Mouse (Mus musculus) erythroblast, embryonic 14.5 days (primary cell): ENCODE data around the gene C330021F23Rik. TPM values are rescaled to one million over a fixed set of nuclear protein-coding genes. Genes with fewer than 3 reads are reported as not detected.

Source experiments
- H3K27me3 ChIP-seq: 2 replicates; pipeline ENCODE4 v1.6.1; 2012; ENCODE audit warnings: inconsistent platforms; ENCODE audit not compliant: control insufficient read depth
- H3K36me3 ChIP-seq: 2 replicates; pipeline ENCODE4 v1.6.1; 2012; ENCODE audit warnings: mild to moderate bottlenecking, inconsistent platforms; ENCODE audit not compliant: control insufficient read depth
- H3K4me1 ChIP-seq: 2 replicates; pipeline ENCODE4 v1.6.1; 2012; ENCODE audit warnings: inconsistent platforms; ENCODE audit not compliant: control insufficient read depth
- H3K4me3 ChIP-seq: replicated peaks from 2 replicates; pipeline ENCODE3; 2012; ENCODE audit warnings: moderate library complexity, mild to moderate bottlenecking, inconsistent platforms
- H3K9me3 ChIP-seq: 2 replicates; pipeline ENCODE4 v1.6.1; 2012; ENCODE audit warnings: low read length, inconsistent platforms, mixed read lengths; ENCODE audit not compliant: control insufficient read depth
- GATA1 ChIP-seq: IDR thresholded peaks from 2 replicates; pipeline ENCODE4 v1.6.1; 2012; ENCODE audit warnings: low read length, inconsistent platforms, mixed read lengths
- TAL1 ChIP-seq: IDR thresholded peaks from 3 replicates; pipeline ENCODE4 v1.6.1; 2012; ENCODE audit warnings: low read length, inconsistent platforms, mixed read lengths
- polyA plus RNA-seq: library from polyadenylated mRNA; stranded (reverse); fragments of >175 nt; gene quantifications from 2 replicates; pipeline ENCODE4 v1.2.3, GENCODE M21; 2012

The C330021F23Rik gene
- polyA plus RNA-seq, 1 experiment: not detected

DNA sequence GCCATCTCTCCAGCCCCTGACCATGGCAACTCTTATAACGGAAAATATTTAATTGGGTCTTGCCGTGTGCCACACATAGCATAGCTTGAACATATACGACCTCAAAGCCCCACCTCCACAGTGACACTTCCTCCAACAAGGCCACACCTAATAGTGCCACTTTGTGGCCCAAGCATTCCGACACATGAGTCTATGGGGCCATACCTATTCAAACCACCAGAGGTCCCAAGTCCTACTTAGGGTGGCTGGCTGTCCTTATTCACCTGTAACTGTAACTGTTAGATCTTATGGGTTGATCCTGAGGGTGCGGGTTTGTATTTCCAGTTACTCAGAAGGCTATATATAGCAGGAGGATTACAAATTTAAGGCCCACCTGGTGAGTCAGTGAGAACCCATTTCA lies 60.2 kb downstream of the C330021F23Rik start:
- peaks cover 22% of the 10 kb centered on the region for H3K27me3 ChIP-seq
- TF ChIP-seq GATA1 (no peak), TAL1 (no peak)
- peaks cover 15% of the 10 kb centered on the region for H3K36me3 ChIP-seq
- no peak overlapping the region for H3K4me3 ChIP-seq
- no peaks in the 10 kb centered on the region for H3K9me3 ChIP-seq
- peaks cover 22% of the 10 kb centered on the region for H3K4me1 ChIP-seq

DNA sequence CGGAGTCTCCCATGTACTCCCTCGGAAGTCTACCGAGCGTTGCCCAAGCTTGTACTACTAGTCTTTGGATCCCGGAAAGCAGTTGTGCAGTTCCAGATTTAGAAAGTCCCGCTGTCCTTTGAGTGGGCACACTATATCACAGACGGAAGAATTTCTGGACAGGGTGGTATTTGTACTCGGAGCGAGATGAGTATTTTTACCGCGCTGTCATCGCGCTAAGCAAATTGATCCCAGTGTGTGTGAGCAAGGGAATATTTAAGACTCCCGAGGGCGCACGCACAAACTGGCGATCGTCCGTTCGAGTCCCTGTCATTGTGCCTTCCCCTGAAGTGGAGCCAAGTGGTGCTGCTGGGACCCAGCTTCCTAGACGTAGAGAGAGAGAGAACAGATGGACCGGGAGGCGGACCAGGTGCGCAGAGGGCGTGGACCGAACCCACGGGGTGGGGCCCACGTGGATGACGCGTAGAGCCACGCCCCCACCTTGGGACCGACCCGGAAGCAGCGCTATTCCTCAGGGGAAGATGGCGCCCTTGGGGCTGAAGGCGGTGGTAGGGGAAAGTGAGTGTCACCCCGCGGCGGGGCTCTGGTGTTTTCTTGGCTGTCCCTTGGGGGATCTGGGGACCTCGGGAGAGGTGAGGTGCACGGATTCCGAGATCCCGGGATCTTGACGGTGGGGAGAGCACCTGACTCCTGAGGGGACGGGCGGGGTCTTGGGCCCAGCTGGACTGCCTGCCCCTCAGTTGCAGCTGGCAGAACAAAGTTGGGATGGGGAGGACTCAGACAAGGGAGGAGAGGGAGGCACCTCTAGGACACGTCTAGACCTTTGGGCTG lies 63.1 kb downstream of the C330021F23Rik start, which contains the start of gene Stxbp2:
Gene Stxbp2 (plus strand): TSS at position 309 of the 831 bp plus-strand sequence.
- H3K9me3 ChIP-seq: no peaks in the 10 kb centered on the region
- H3K36me3 ChIP-seq: peaks cover 32% of the 10 kb centered on the region
- peaks cover 22% of the 10 kb centered on the region for H3K4me1 ChIP-seq
- peak within 1 kb of the TSS; percentile 77 for H3K4me3 ChIP-seq
- peaks cover 22% of the 10 kb centered on the region for H3K27me3 ChIP-seq
- no peak for TF ChIP-seq TAL1
- TF ChIP-seq GATA1: no peak

DNA sequence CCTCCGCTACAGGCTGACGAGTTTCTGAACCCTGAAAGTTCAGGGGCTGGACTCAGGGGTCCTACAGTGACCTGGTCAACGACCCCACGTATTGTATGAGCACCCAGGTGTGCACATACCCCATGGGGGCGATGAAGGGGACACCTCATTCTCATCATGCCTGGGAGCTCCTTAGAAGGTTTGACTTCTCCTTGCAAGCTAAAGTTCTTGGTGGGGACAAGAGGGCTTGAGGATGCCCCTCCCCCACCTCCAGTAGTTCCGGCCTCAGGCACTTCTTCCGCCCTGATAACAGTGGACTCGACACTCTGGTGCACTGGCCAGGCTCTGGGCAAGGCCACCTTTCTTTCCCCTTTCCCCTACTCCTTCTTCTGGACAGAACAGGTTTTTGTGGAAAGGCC lies 63.7 kb downstream of the C330021F23Rik start:
- Histone ChIP-seq H3K27me3 (peaks cover 22% of the 10 kb centered on the region), H3K4me3 (peak overlapping the region; percentile 77), H3K36me3 (peaks cover 38% of the 10 kb centered on the region), H3K9me3 (no peaks in the 10 kb centered on the region), H3K4me1 (peaks cover 22% of the 10 kb centered on the region)
- TF ChIP-seq TAL1 (no peak), GATA1 (no peak)

Other genes starting within 250 kb of the C330021F23Rik start
- not detected in 2 replicates for gene A430078G23Rik, start 214.6 kb upstream of the C330021F23Rik start, polyA plus RNA-seq
- gene Arhgef18, start 175.0 kb upstream of the C330021F23Rik start, polyA plus RNA-seq: 0.32 and 0.56 TPM in 2 replicates
- gene Pex11g, start 100.3 kb upstream of the C330021F23Rik start, polyA plus RNA-seq: 0.06 TPM in 1 of 2 replicates, not detected in the other
- not detected in 2 replicates for gene Tex45, start 97.1 kb upstream of the C330021F23Rik start, polyA plus RNA-seq
- 0.07 and 0.20 TPM in 2 replicates for gene Zfp358, start 74.9 kb upstream of the C330021F23Rik start, polyA plus RNA-seq
- 10.0 and 15.4 TPM in 2 replicates for gene Mcoln1, start 67.5 kb upstream of the C330021F23Rik start, polyA plus RNA-seq
- 1.7 and 1.9 TPM in 2 replicates for gene Pnpla6, start 52.6 kb upstream of the C330021F23Rik start, polyA plus RNA-seq
- gene Camsap3, start 19.3 kb downstream of the C330021F23Rik start, polyA plus RNA-seq: 0.37 and 0.54 TPM in 2 replicates
- 4.2 and 4.7 TPM in 2 replicates for gene Xab2, start 53.3 kb downstream of the C330021F23Rik start, polyA plus RNA-seq
- gene Pet100, start 53.6 kb downstream of the C330021F23Rik start, polyA plus RNA-seq: 12.7 and 17.8 TPM in 2 replicates
- not detected in 2 replicates for gene Pcp2, start 57.6 kb downstream of the C330021F23Rik start, polyA plus RNA-seq
- 13.3 and 17.2 TPM in 2 replicates for gene Stxbp2, start 63.0 kb downstream of the C330021F23Rik start, polyA plus RNA-seq
- not detected in 2 replicates for gene Retn, start 87.8 kb downstream of the C330021F23Rik start, polyA plus RNA-seq
- not detected in 2 replicates for gene Mcemp1, start 97.8 kb downstream of the C330021F23Rik start, polyA plus RNA-seq
- gene Fcor, start 104.4 kb downstream of the C330021F23Rik start, polyA plus RNA-seq: not detected in 2 replicates
- 0.90 and 0.92 TPM in 2 replicates for gene Trappc5, start 108.3 kb downstream of the C330021F23Rik start, polyA plus RNA-seq
- gene Fcer2a, start 126.2 kb downstream of the C330021F23Rik start, polyA plus RNA-seq: not detected in 2 replicates
- gene Clec4g, start 152.7 kb downstream of the C330021F23Rik start, polyA plus RNA-seq: 0.03 TPM in 1 of 2 replicates, not detected in the other
- gene Cd209a, start 181.0 kb downstream of the C330021F23Rik start, polyA plus RNA-seq: not detected in 2 replicates